Mouse (Mus musculus) thymus, postnatal 36 days (tissue): ENCODE measurements around the gene Olfr1166.
"Not testable (repeated sequence)": the region's sequence is repeated elsewhere in the genome, so short reads cannot be mapped to it uniquely, and the experiment has no call there.

Experiments used
- DNase-seq, 2 experiments: peaks; one replicate each; pipeline ENCODE4 v3.0.0; 2022; ENCODE audit warnings: mixed read lengths in 2 of 2

Gene Olfr1166

DNA sequence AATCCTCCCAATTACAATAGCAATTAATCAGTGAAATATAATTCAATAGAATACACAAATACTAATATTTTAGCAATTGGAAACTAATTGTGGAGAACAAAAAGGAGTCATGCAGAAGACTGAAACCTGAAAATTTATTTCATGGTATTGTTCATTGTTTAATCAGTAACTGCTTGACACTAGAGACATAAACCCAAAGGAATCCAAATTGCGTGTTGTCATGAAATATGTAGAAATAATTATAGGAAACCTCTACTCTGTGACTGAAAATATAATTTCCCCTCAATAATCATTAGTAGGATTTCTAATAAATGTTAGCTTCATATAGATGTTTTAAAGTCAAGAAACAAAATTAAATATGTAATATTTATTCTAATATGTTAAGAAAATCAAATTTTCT lies at the start of gene Olfr1166:
TSS of gene Olfr1166 (minus strand) at position 101 of the 400 bp plus-strand sequence.
- no peak for DNase-seq

- not testable (repeated sequence) for DNase-seq
These were observed 27.0 kb upstream of the Olfr1166 start, which contains the start of gene Olfr1167 for GRCm38 (mm10) chr2:88155093-88155492. Gene Olfr1167, minus strand, starts transcription at chr2:88155193.

DNA sequence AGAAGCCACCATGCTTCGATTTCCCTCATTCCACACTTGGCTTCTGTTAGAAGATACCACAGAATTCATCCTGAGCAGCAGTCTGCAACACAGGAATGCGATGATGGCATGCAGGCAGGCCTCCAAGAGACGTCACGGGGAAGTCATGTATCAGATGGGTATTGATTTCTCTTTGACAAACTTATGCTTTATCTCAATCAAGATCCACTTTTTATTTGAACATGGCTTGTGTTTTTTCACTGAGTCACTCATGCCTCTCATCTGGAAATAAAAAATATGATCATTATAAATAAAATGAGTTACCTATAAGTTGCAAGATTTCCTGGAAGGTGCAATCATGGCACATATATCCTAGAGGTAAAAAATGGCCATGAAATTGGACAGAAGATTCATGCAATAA lies 34.2 kb downstream of the Olfr1166 start, which contains the start of gene Olfr1164:
TSS of gene Olfr1164 (minus strand) at position 101 of the 400 bp plus-strand sequence.
- DNase-seq = no peak
